Mouse (Mus musculus): Measurements from ENCODE around the gene D930020B18Rik. TPM values are rescaled to one million over a fixed set of nuclear protein-coding genes. Genes with fewer than 3 reads are reported as not detected.

D930020B18Rik gene
- not detected for polyA plus RNA-seq (2014; fragmentation: Illumina TruSeq; extraction: RNeasy Lipid Tissue Mini Kit (QIAGEN cat#74804); ENCODE audit: low read depth, low replicate concordance)

GRCm38 (mm10) chr10:121641272-121642053 lies at the start of gene D930020B18Rik:
D930020B18Rik (plus strand) TSS chr10:121641588.

GRCm38 (mm10) chr10:121626186-121626882 lies 15.1 kb upstream of the D930020B18Rik start, which contains the start of gene Xpot:
Xpot (minus strand) TSS chr10:121626332.

GRCm38 (mm10) chr10:121739548-121740505 lies 98.4 kb downstream of the D930020B18Rik start, which contains the start of gene BC048403:
BC048403 (plus strand) TSS chr10:121739937.

Other genes starting within 250 kb of the D930020B18Rik start
- gene Rassf3, start 165.2 kb upstream of the D930020B18Rik start, polyA plus RNA-seq (2014; fragmentation: Illumina TruSeq; extraction: RNeasy Lipid Tissue Mini Kit (QIAGEN cat#74804); ENCODE audit: low read depth, low replicate concordance): 29.5 TPM
- gene Tbk1, start 54.8 kb upstream of the D930020B18Rik start, polyA plus RNA-seq (2014; fragmentation: Illumina TruSeq; extraction: RNeasy Lipid Tissue Mini Kit (QIAGEN cat#74804); ENCODE audit: low read depth, low replicate concordance): 105 TPM
- gene Xpot, start 15.3 kb upstream of the D930020B18Rik start, polyA plus RNA-seq (2014; fragmentation: Illumina TruSeq; extraction: RNeasy Lipid Tissue Mini Kit (QIAGEN cat#74804); ENCODE audit: low read depth, low replicate concordance): 122 TPM
- 15.3 TPM for gene BC048403, start 98.3 kb downstream of the D930020B18Rik start, polyA plus RNA-seq (2014; fragmentation: Illumina TruSeq; extraction: RNeasy Lipid Tissue Mini Kit (QIAGEN cat#74804); ENCODE audit: low read depth, low replicate concordance)

Data from adrenal gland, adult 10 weeks (tissue).